Mouse (Mus musculus): ENCODE data around the gene Hoxc4.

Gene Hoxc4

DNA sequence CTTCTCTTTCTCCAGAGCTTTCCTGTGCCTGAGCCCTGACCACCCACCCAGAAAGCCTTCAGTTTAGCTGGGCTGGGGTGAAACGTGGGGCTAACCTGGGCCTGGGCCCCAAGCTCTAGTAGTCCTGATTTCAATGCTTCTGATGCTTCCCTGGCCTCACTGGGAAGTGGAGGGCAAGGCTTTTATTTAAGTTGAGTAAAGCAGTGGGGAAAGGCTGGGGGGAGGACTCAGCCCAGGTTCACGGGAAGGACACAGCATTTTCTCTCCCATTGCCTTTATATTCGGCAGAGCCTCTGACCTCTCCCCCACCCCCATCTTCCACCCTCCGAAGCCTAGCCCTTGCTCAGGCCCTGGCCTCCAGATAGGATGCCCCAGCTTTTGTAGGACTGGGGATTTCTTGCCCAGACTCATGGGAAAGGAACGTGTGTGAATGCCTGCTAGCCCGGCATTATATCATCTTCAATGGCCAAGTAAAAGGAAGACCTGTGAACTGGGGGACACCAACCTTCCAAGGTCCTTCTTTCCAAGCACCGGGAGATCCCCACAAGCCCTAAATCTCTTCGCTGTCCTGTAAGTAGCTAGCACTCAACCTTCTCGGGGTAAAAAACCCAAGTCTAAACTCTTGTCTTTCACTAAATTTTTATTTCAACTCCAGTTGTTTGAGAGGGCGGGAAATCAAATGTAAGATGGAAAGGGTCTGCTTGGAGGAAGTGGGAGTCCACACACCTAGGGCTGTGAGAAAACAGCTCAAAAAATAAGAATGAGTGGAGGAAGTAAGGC lies 20.2 kb downstream of the Hoxc4 start:
- no peak for DNase-seq (ENCODE audit: low read depth)

DNA sequence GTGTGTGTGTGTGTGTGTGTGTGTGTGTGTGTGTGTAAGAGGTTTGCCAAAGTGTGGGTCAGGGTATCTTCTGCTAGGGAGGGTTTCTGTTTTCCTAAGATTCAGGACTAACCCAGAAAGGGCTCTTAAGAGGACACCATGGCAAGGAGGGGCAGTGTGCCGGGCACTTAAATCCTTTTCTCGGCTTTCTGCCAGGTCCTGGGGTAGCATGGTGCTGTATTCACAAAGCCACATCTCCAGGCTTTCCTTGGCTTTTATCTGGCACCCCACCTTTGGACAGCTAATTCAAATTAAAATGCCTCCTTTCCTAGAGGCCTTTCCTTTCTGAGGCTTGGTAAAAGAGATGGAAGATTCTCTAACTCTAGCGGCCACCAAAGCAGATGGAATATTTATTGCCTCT lies 20.9 kb downstream of the Hoxc4 start:
- DNase-seq (ENCODE audit: low read depth): no peak

DNA sequence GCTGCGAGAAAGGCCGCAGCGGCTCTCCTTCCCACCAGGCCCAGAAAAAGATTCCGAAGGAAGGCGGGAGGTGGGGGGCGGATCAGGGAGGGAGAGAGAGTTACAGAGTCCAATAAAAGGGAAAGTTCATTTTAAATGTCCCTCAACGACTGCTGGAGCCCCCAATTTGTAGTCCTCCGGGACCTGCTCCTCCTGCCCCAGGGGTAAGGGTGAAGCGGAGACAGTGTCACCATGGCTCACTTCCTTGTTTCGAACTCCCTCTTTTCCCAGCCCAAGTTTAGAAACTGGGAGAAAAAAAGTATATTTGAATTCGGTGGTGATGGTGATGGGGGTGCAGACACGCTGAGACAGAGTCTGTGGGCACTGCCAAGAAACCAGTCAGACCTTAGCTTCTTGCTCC lies 21.9 kb downstream of the Hoxc4 start:
- DNase-seq (ENCODE audit: low read depth): no peak

DNA sequence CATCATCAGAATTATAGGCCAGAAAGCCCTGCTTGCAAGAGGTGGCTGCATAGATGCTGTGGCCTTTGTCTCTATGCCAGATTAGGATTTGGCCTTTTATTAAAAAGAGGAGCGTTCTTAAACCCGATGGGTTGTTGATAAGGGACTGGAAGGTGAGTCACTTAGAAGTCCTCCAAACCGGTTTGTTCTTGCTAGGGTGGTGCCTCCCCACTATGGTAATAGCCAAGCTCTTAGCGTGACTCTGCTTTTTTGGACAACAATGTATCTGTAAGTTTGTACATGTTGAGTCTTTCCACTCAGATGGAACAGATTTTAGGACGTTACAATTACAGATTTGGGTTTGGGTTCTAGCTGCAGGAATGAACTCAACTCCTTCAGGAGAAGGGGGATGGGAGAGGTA lies 22.9 kb downstream of the Hoxc4 start:
- no peak for DNase-seq (ENCODE audit: low read depth)

DNA sequence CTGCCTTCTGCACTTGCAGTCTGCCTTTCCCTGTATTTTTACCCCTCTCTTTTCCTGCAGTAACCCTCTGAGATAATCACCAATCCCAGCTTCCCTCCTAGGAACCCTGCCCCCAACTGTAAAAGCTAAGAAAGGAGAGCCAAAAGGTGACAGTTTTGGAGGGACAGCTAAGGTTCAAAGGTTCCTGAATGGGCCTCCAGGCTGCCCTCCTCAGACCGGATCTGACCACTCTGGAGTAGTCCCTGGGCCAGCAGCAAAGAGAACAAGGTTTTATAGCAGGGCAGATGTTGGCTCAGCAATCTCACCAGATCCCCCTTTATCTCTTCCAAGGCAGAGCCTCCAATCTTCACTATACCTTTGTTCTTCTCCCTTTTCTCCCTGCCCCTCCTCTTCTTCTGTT lies 23.5 kb downstream of the Hoxc4 start:
- DNase-seq (ENCODE audit: low read depth): no peak

DNA sequence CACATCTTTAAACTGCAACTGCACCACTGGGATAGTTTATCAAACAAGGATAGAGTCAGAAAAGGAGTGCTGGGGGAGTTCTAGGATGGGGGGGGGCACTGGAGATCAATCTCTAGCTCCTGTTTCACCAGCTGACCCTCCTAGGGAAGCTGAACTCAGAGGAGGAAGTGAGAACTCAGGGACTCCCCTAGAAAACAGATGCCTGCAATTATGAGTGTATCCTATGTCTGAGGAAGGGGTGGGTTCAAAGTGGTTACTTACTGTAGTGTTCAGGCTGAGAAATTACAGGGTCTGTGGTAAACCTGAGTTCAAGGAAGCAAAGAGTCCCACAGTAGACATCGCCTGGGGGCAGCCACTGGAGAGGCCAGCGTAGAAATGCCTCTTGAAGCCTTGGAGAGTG lies 32.9 kb downstream of the Hoxc4 start:
- DNase-seq (ENCODE audit: low read depth): no peak

DNA sequence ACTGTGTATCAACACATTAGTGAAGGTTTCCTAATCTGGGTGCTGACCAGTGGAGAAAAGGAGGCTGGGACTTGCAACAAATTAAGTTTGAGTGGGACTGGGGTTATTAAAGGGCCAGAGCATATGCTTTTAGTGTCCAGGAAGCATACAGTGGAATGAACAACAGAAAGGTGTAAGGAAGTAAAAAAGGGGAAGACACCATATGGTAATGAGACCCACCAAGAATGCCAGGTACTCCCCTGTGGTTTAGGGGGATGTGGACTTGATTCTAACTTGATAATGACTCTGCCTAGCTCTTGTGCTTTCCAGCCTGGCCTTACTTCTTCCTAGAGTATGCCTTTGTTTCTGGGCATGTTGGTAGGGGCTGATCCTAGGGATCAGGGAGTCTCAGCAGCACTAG lies 34.5 kb downstream of the Hoxc4 start:
- no peak for DNase-seq (ENCODE audit: low read depth)

DNA sequence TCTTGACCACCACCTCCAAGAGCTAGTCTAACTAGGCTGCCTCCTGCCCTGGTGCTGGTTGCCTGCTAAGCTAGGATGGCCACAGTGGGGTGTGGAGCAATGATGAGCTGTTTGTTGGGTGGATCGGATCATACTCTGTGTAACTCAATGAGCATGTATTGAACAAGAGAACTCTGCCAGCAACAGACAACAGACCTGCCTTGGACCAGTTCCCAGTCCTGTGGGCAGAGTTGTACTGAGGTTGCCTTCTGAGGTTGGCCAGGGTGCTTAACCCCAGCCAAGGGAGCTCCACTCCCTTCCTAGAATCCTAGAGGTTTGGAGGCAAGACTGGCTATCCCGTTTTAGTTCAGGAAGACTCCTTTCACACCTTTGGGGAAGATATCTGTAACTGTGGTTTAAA lies 37.7 kb downstream of the Hoxc4 start:
- no peak for DNase-seq (ENCODE audit: low read depth)

DNA sequence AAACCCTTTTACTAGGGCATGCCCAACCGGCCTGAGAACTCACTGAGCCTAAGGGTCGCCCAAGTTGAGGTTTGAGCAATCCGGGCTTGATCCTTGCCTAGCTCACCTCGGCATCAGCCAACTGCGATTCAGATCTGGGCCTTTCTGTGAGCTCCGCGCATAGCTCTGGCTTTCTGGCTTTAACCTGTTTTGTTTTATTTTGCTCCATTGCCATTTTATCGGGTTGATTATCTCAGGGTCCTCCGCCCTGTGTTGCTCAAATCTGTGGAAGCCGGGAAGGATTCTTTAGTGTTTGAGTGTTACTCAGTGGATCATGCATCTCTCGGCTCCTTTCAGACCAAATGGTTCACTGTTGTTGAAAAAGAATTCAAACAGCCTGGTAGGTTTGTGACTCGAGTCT lies 40.0 kb downstream of the Hoxc4 start:
- DNase-seq (ENCODE audit: low read depth): no peak

DNA sequence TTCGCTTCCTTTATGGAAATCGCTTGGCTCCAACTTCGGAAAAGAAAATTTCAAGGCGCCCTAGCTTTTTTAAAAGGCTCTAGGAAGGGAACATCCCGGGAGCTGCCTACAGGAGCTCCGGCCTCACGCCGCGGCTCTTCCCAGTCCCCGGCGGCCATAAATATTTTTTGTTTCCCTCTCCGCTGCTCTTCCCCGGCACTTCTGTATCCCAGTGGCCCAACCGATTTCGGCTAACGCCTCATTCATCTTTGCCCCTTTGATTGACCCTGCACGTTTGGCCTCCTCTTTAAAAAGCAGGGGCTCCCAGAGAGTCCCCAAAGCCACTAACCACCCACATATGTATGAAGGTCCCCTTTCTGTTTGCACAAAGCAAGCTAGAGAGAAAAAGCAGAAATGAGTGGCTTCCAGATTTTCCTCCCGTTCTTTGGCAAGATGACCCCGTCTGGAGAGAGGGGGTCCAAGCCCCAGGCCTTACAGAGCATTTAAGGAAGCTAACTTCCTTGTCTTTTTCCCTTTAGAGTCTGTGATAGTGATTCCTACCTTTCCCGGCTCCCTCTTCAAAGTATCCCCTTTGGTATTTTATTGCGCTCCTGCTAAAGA lies 40.8 kb downstream of the Hoxc4 start:
- DNase-seq (ENCODE audit: low read depth): no peak

DNA sequence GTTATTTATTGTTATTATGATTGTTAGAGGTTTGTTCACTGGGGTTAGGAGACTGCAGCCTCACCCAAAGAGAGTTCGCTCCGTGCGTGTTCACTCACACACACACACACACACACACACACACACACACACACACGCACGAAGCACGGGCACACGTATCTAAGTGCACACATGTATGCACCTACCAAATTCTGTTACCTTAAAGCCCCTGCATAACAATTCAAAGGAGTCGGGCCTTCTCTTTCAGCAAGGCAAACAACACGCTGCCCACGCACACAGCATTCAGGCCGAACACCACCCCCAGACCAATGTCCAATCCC lies 41.2 kb downstream of the Hoxc4 start:
- no peak for DNase-seq (ENCODE audit: low read depth)

DNA sequence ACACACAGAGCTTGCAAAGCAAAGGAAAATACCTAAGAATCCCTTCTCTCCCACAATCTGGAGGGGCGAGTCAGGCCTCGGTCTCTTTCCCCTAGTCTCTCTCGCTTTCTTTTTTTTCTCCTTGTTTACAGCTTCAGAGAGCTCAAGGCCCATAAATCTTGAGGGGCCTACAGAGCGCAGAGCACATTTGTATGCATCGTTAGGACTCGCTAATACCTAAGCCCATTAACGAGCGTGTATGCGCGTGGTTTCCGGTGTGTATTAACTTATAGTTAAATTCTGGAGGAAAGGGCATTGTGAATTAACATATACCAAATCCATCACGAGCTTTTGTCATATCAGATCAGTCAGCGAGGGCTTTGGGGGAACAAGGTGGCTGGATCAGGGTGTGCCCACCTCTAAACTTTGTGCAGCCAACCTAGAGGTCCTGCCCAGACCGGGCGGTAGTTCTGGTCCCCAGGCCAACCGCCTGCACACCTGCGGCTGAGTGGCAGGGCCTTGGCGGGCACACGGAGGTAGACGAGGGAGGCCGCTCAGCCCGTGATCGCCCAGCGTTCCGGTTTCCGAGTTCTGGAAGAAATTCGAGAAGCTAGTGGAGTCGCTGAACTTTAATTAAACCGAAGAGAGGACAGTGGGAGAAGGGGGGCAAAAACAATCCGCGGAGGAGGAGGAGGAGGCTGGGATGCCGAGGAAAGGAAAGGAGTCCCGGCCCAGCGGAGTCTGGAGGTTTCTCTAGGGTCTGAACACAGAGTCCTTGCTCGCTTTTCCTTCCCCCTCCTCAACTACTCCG lies 41.8 kb downstream of the Hoxc4 start:
- no peak for DNase-seq (ENCODE audit: low read depth)

DNA sequence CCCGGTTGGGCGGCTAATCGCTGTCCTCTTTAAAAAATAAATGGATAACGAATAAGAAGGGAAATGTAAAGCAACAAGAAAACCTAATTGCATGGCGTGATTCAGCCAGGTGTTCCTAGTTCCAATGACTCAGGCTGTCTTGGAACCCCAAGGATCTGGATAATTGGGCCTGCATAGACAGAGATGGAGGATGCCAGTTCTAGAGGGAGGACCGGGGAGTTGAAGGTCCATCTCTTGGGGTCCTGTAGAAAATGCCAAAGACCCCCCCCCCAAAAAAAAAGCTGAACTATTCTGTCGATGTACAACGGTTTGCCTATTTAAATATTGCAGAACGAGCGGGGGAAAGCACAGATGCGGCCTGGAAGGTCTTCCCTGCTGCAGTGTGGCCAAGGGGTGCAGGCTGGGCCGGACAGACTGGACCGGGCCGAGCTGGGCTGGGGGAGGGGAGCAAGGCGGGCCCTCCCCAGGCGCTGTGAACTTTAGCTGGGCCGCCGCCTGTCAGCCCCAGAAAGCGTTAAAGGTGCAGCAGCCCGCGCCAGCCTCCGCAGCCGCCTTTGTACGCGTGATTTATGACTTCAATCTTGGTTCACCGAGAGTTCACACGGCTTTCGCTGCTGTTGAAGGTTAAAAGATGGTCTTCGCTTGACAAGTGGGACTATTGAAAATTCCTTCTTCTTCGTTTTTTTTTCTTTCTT lies 42.5 kb downstream of the Hoxc4 start:
- DNase-seq (ENCODE audit: low read depth): no peak

DNA sequence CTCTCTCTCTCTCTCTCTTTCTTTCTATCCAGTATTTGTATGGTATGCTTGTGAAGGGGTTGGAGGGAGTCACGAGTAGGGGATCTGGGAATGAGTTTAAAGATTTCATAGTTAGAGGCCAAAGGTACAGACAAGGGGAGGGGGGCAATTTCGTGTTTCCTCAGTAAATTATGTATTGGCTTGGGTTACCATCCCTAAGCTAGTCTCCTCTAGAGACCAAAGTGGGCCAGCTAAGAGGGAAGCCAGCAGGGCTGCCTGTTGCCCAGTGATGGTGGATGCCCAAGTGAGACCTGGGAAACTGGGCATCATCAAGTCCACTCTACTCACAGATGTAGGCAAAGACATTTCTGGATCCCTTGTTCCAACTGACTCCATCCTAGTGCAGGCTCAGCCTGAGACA lies 43.3 kb downstream of the Hoxc4 start:
- DNase-seq (ENCODE audit: low read depth): no peak

DNA sequence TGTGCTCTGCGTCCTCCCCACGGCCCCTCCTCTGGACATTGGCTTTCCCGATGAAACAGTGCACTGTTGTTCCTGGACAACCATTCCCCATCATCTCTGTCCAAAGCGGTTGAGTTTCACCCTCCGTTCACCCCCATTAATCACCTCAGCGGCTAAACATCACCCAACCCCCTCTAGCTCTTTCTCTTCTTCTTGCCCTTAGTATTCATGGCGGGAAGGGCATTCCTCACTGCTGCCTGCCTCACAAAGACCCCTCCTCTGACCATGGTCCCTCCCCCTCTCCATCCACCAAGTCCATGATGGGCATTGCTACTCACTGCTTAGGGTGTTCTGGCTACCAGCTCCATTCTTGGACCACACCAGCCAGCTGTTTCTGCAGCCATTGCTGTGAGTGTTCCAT lies 46.9 kb downstream of the Hoxc4 start:
- DNase-seq (ENCODE audit: low read depth): no peak

DNA sequence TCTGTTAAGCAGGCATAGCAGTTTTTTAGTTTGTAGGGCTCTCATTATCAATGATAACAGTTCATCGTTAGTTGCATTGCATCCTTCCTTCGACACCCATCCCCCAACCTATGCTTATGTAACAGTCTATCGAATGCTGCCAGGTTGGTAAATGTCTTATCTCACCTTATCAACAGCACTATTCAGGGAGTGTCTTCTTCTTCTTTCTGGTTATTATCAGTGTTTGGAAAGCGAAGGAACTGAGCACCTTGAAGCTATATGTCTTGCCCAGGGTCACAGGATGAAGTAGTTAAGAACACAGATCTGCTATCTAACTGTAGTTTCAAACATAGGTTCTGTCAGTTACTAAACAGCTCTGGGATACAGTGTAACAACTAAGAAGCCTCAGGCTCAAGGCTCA lies 49.0 kb downstream of the Hoxc4 start:
- DNase-seq (ENCODE audit: low read depth): no peak

DNA sequence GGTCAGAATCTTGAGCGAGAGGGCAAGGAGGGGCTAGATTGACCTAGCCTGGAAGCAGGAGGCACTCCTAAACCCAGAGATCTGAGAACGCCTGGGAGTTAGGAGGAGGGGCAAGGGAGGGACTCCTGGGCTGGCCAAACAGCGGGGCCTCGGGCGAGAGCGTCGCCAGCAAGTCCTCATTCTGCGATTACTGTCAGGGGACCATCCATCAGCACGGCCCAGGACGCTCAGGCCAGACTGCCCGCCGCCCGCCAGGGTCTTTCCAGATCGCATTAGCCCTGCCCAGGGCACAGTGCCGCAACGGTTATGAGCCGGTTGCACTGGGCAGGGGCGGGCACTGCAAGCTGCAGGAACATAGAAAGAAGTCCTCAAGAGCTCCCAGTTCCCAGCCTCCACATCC lies 50.4 kb downstream of the Hoxc4 start:
- no peak for DNase-seq (ENCODE audit: low read depth)

DNA sequence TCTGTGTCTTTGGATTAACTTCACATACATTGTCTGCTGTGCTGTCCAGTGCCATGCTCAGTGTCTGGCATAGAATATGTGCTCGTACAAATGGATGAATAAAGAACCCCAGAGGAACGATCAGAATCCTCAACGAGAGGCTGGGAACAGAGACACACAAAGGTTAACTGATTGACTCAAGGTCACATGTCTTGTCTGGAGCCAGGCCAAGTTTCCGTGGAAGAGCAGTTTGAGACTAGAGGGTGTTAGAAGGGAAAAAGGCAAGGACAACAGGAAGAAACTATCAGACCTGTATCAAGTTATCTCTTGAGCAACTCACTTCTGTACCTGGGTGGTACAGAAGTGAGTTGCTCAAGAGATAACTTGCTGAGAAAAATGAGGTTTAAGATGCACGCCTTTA lies 52.5 kb downstream of the Hoxc4 start:
- no peak for DNase-seq (ENCODE audit: low read depth)

DNA sequence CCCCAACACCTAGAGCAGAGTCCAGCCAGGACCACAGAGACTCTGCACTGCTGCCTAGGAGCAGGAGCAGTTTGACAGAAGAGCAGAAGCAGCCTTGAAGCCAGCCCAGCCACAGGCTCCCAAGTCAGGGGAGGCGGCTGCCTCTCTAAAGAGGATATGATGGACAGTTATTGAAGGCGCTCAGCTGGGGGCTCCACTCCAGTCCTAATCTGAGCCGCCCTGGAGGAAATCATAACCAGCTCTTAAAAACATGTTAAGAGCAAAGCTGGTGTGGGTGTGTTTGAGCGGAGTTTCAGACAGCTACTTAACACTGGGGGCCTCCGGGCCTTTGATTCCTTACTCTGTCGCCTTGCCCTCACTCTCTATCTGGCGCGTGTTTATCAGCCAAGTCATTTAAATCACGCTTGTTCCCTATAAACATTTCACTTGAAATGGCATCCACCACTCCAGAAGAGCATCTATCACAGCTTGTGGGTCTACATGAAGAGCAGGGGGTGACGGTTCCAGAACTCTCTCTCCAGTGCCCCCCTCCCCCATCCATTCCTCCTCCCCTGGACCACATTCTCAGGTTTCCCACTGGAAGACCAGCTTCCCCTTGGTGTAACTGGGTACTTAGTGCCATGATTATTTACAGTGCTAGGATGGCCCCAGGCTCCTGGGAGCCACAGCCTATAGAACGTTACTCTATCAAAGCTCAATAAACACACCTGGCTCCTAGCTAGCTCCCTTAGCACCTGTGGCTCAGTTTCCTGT lies 56.1 kb downstream of the Hoxc4 start:
- DNase-seq (ENCODE audit: low read depth): no peak

DNA sequence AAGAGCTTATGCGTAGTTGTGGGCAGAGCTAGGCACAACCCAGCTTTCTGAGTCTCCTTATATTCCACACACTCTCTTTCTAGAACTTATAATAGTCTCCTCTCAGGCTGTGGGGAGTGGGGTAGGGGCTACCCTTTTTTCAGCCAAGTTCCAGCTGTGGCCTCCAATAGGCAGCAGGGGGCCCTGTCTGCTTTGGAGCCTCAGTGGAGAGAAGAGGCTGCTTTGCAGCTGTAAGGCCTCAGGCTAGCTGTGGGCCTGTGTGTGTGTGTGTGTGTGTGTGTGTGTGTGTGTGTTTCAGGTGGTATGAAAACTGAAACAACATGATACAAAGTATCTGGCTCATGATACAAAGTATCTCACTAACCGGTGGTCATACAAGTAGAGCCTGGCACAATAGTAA lies 58.9 kb downstream of the Hoxc4 start:
- no peak for DNase-seq (ENCODE audit: low read depth)

DNA sequence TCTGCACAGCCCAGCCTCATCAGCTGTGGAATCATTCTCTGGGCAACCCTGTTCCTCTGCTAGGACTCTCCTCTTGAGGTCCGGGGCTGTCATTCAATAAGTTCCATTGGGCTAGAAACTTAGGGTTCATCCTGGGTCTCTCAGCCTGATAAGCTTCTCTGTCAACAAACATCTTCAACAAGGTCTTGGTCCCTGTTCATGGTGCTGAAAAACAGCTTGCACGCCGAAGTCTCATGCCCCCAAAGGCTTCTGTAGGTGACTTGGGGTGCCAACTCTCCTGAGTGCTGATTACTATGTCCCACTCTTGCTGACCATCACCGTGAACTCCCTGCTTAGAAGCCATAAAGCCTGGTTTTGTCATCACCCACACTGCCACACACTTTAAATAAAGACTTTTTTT lies 63.9 kb downstream of the Hoxc4 start:
- no peak for DNase-seq (ENCODE audit: low read depth)

DNA sequence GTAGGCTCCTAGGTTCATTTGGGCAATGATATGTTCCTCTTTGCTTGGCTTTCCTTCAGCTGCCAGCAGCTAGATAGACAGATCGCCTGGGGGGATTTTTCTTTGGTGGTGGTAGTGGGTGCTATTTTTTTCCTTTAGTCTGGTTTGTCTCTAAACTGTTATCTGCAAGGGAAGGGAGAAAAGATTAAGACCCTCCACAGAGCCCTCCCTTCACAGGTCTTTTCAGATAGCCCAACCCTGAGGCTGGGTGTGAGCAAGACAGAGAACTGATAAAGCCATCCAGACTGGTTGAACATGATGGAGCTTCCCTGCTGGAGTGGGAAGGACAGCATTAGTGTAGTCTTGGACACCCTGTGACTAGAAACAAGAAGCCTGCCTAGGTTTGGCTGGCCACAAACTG lies 64.9 kb downstream of the Hoxc4 start:
- no peak for DNase-seq (ENCODE audit: low read depth)
